Mouse (Mus musculus) left cerebral cortex, postnatal 25 days (tissue): ENCODE data around the gene Eps8l2. TPM values are rescaled to one million over a fixed set of nuclear protein-coding genes. Genes with fewer than 3 reads are reported as not detected.
A peak's percentile ranks its signal among the peaks of the same experiment; 100 is the strongest.

Experiments used
- DNase-seq, 2 experiments: peaks; one replicate each; pipeline ENCODE4 v3.0.0; 2022; ENCODE audit warnings: low spot score in 2 of 2, mixed read lengths in 1 of 2
- intact Hi-C: fragments of 180-260 bp; cut with DNase I; formaldehyde crosslinking; loops from one replicate; pipeline ENCODE4 v1.15.1; 2025
- total RNA-seq, 2 experiments: library from RNA; stranded (reverse); gene quantifications; 2 replicates each; pipeline ENCODE4 v1.2.3; 2021

Eps8l2 gene
- total RNA-seq = 1 to 10 TPM; 3.0 to 3.3 TPM

DNA sequence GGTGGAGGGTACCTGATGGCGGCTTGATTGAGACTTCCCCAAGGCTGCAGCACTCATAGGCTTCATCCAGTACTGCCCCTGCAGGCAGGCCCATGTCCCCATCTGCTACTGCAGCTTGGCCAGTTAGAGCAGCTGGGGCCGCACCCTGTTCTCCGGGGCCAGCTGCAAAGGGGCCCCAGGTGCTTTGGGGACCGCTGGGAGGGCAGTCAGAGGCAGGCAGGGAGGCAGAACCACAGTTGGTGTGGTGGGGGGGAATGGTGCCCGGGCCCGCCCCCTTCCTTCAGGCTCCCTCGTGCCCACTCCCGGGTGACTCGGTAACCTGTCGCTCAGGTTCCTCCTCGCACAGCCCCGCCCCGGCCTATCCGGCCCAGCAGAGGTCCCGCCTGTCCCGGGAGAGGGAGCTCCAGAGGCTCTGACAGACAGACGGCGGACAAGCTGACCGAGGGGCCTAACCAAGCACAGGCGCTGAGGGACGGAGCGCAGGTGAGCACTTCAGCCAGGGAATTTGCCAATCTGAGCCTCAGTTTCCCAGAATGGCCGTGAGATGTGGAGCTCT lies at the start of gene Eps8l2:
Gene Eps8l2 (plus strand): TSS at position 305 of the 556 bp plus-strand sequence.
- DNase-seq = no peak
- intact Hi-C loops = no loop called here

DNA sequence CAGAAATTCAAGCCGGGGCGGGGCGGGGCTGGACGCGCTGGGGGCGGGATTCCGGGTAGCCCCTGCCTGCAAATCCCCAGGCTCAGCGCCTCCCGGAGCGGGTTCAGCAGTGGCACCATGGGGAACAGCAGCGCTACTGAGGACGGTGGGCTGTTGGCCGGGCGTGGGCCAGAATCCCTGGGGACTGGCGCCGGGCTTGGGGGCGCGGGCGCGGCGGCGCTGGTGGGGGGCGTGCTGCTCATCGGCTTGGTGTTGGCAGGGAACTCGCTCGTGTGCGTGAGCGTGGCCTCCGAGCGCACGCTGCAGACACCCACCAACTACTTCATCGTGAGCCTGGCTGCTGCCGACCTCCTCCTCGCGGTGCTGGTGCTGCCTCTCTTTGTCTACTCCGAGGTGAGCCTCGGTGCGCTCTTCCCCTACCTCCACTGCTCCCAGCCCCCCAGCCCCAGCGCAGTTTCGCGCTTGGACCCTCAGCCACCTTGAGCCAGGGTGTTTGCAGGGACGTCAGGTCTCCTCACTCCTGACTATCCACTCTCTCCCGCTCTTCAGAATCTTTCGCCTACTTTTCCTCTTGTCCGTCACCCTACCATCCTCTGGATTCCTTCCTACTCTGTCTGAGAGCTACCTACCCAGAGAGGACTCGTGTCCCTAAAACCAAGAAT lies 46.6 kb upstream of the Eps8l2 start, which contains the start of gene Drd4:
Gene Drd4 (plus strand): TSS at position 86 of the 662 bp plus-strand sequence.
- DNase-seq = peak in 1 of 2 experiments; percentile 43
- intact Hi-C loops = no loop called here

DNA sequence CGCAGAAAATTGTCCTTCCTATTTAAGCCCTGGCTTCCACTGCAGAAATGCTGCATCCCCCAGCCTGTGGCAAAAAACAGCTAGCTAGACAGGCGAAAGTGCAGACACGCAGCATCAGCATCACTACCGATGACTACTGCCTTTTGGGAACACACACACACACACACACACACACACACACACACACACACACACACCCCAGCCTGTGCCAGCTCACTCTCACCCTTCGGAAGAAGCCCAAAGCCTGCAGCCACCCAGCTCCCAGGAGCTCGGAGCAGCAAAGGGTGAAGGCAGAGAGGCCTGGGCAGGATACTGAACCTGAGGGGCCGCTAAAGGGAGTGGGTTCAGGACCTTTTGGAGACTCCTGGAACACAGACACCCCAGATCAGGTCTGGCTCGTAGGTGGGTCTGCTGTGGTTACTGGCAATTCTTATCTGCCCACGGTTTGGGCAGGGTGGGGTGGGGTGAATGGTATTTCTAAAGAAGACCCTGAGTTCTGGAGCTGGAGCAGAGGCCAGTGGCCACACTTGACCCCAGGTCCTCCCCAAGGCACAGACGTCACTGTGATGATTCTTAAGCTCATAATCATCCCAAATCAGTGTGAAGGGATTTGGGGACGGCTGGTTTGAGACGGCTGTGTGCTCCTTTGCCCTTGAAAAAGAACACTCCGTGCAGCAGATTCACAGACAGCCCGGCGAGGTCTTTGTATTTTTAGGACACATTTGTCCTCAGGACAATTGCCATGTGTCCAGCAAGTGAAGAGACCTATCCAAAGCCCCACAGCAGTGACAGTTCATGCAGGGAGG lies 45.9 kb upstream of the Eps8l2 start:
- intact Hi-C loops = no loop called here
- peak in 1 of 2 experiments; percentile 40 for DNase-seq

DNA sequence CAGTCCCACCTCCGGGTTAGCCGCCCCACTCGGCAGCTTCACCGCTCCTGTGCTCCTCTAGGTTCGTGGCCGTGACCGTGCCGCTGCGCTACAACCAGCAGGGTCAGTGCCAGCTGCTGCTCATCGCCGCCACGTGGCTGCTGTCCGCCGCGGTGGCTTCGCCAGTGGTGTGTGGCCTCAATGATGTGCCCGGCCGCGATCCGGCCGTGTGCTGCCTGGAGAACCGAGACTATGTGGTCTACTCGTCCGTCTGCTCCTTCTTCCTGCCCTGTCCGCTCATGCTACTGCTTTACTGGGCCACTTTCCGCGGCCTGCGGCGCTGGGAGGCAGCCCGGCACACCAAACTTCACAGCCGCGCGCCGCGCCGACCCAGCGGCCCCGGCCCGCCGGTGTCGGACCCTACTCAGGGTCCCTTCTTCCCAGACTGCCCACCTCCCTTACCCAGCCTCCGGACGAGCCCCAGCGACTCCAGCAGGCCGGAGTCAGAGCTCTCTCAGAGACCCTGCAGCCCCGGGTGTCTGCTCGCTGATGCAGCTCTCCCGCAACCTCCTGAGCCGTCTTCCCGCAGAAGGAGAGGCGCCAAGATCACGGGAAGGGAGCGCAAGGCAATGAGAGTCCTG lies 44.7 kb upstream of the Eps8l2 start:
- intact Hi-C loops = no loop called here
- no peak for DNase-seq

DNA sequence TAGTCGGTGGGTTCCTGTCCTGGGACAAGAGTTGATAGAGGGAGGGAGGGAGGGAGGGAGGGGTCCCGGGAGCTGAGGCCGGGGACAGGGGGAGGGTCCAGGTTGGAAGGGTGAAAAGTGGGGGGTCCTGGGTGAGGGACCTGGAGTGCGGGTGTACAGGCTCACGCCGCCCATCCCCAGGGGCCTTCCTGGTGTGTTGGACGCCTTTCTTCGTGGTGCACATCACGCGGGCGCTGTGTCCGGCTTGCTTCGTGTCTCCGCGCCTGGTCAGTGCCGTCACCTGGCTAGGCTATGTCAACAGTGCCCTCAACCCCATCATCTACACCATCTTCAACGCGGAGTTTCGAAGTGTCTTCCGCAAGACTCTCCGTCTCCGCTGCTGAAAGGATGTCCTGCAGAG lies 44.2 kb upstream of the Eps8l2 start:
- intact Hi-C loops = no loop called here
- DNase-seq = no peak

DNA sequence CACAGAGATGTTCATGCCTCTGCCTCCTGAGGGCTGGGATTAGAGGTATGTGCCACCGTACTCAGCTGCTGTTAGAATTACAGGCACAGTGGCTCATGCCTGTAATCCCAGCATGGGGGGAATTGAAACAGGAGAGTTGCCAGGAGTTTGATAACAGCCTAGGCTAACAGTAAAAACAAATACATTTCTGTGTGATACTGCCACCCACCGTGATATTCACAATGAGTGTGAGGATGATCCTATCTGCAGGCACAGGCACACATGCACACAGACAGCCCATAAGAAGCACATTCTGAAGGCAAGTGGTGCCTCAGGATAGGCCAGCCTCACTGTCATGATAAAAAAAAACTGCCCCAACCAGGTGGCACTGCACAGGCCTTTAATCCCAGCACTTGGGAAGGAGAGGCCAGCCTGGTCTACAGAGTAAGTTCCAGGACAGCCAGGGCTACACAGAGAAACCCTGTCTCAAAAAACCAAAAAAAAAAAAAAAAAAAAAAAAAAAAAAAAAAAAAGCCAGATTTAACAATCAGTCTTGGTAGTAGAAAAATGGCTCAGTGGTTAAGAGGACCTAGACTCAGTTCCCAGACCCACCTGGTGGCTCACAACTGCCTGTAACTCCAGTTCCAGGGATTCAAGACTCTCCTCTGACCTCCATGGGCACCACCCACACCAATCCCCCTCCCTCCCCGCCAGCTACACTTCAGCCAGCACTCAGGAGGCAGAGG lies 40.6 kb upstream of the Eps8l2 start:
- intact Hi-C loops = no loop called here
- DNase-seq = no peak

DNA sequence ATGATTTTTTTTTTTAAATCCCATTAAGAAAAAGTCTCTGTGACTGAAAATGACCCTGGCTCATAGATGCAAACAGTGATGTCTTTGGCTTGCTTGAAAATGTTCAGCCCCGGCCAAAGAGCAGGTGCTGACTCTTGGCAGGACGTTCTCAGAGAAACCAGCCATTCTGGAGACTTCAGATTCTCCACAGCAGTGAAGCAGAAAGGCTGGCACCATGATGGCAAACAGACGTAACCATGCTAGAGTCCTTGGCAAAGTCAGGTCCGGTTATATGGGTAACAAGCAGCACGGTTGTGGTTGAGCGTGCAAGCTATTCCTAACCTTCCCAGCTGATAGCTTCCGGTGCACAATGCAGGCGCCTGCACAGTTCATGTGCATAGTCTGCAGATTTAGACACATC lies 39.5 kb upstream of the Eps8l2 start:
- DNase-seq = no peak
- intact Hi-C loops = no loop called here

DNA sequence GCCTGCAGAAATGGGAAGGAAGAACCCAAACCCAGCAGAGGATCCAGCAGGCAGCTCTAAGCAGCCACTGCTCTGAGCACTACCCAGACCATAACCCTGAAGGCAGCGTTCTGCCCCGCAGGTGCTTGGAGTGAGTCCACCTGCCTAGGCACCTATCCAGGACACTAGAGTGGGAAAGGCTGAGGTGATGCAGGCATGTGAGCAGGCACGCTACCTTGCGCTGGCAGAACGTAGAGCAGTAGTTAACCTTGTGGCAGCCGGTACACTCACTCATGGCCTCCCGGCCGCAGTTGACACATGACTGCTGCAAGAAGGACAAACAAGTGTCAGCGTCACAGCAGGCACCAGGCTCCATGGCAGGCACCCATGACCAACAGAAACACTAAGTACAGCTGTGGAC lies 37.3 kb upstream of the Eps8l2 start:
- no peak for DNase-seq
- intact Hi-C loops = no loop called here

DNA sequence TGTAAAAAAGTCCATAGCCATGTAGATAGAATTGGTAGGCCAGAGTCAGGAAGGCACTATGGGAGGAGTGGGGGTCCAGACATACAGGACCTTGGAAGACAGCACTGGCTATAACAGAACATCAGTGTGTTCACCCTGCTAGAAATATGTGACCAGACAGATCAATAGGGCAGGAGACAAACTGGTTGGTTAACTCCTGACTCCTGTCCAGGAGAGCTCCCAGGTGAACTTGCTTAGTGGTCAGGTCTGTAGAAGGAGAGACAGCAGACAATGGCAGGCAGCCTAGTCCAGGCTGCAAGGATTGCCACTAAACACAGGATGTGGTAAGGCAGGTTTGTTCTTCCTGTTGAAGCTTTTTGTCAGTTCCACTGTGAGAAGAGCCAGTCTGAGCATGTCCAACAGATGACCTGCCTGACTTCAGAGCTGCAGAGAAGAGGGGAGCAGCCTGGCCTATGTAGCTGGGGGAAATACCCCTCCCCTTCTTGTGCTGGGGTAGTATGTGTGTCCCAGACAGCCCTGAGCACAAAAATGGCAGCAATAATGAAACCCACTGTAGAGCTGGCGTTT lies 35.9 kb upstream of the Eps8l2 start:
- DNase-seq = no peak
- intact Hi-C loops = no loop called here

DNA sequence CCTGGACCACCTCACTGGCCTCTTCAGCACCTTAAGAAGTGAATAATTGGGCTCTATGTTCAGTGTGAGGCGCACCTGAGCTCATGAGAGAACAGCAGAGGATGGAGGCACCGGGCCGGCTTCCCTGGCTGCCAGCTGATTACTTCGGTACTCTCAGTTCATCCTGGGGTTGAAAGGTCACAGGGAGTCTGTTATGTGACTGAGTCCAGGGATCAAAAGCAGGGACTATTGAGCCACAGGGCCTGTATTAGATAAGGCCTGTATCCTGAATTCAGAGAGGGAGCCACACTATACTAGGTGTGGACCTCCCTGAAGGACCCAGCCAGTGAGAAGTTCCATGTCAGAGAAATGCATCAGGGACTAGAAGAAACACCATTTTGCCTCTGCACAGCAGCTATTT lies 34.1 kb upstream of the Eps8l2 start:
- DNase-seq = no peak
- intact Hi-C loops = no loop called here

DNA sequence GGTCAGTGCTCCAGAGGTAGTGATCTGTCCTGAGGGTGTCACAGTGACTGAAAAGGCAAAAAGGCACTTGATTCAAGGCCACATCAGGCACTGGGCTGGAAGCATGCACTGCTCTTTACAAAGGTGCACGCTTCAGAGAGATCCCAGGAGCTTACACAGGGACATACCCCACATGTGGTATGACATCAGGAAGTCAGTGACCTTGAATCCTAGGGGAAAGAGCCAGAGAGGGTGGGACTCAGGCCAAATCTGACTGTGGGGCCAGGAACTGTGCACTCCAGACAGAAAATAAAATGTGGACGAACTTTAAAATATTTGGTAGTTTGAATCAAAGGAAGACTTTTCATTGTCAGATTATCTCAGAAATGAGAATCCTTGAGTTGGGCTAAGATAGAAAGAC lies 24.3 kb upstream of the Eps8l2 start:
- intact Hi-C loops = no loop called here

DNA sequence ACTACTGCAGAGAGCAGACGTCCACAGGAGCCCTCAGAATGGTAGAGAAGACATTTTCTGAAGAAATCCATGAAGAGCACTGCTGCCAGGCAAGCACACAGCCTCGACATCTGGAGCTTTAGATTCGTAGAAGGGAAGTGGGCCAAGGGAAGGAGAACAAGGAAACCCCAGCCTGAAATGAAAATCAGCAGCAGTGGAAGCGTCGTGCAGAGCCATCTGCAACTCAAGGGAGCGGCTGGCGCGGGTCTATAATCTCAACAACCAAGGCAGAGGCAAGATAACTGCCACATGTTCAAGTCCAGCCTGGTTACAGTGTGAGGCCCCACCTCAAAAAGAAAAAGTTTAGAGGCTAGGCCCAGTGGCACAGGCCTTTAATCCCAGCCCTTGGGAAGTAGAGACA lies 23.6 kb upstream of the Eps8l2 start:
- intact Hi-C loops = no loop called here
- DNase-seq = peak in 1 of 2 experiments; percentile 58

More for the DNA sequence above, 24.3 kb upstream of the Eps8l2 start:
- no peak for DNase-seq

DNA sequence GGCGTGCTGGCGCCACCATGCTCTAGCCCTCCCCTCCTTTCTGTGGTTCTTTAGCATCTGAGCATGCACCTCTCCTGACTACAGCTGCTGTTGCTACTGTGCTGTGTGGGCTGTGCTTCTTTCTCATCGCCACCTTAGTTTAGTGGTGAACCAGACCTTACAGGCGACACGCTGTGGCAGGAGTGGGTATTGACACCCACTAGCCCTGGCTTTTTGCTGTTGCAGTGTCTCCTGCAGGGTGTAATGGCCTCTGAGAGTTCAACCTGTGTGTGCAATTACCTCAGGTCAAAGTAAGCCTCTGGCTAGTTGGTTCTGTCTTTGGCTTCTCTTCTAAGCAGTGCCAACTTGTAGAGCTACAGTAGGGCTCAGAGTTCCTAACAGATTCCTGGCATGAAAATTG lies 22.7 kb upstream of the Eps8l2 start:
- intact Hi-C loops = no loop called here
- DNase-seq = peak; percentile 31 to 58

DNA sequence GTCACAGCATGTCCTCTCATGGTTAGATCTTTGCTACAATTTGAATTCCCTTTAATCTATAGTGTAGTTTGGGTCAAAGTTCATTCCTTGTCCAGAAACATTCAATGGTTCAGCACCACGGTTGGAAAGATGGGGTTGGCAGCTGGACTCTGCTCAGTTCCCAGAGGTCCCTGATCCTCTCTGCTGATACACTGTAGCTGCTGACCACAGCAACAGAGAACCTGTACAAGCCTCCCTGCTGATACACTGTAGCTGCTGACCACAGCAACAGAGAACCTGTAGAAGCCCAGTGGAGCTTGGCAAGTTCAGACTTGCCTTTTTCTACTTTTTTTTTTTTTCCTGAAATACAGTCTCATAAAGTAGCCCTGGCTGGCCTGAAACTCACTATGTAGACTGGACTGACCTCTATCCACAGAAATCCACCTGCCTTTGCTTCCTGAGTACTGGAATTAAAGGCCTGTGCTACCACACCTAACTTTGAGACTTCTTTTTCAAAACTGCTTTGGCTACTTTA lies 21.0 kb upstream of the Eps8l2 start:
- no peak for DNase-seq
- intact Hi-C loops = no loop called here

DNA sequence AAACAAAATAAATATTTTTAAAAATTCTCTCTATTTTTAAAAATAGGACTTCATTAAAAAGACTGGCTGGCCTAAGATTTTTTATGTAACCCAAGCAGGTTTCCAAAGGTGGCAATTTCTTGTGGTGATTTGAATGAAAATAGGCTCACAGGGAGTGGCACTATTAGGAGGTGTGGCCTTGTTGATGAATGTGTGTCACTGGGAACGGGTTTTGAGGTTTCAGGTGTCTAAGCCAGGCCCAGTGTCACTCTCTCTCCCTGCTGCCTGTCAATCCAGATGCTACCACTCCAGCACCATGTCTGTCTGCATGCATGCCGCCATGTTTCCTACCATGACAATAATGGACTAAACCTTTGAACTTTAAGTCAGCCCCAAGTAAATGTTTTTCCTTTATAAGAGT lies 19.2 kb upstream of the Eps8l2 start:
- intact Hi-C loops = no loop called here
- no peak for DNase-seq

DNA sequence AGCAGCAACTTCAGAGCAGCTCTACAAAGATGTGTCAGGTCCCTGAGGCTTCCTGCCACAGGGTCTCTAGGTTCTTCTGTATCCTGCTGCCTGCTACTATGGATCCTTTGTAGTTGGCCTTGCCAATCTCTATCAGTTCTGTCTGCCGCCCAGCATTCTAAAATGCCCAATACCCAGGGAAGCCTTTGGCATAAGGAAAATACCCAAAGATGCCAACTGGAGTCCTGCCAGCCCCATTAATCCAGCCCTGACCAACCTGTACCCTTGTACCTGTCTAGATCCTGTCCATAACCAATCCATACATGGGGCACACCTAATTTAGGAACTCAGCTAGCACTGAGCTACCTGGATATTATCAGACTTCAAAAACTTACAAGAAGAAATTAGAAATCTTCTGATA lies 14.0 kb upstream of the Eps8l2 start:
- intact Hi-C loops = no loop called here
- no peak for DNase-seq

DNA sequence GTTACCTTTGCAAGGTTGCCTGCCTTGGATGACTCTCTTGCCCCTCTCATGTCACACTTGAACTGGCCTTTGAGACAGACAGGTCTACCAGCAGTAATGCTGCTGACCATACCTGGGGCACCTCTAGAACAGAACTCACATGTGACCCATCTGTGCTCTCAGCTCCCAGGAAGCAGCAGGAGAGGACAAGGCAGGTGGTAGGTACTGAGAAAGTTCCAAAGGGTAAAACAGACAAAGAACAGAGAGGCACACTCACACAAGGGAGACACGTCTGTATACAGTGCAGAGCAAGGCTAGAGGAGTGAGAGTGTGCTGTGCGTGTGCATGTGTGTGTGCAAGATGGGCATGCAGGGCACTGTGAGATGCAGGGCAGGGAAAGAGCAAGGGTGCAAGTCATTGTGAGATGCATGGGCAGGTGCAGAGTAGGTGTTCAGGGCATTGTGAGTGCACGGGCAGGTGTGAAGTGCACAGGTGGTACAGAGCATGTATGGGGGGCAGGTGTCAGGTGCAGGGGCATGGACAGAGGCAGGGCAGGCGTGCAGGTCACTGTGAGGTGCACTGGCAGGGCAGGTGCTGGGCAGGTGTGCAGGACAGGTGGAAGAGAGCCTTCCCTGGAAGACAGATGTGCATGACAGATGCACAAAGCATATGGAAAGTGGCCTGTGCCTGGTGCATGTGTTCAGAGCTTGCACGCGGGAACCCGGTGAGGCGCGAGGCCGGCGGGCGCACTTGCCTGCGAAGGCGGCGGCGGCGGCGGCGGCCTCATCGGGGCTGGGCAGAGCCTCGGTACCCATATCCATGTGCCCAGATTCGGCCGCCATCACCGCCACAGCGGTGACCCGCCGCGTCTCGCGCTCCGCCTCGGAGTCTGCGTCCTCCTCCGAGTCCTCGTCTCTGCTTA lies 11.9 kb upstream of the Eps8l2 start:
- DNase-seq = no peak
- intact Hi-C loops = no loop called here
